Mouse (Mus musculus): Measurements from ENCODE around the gene Specc1. TPM values are rescaled to one million over a fixed set of nuclear protein-coding genes. Genes with fewer than 3 reads are reported as not detected.

Specc1 gene
- total and polyA plus RNA-seq, 2 experiments from 2014 or later, result 12.8 to 25.0 TPM

GRCm38 (mm10) chr11:62130191-62130590 is 173.6 kb downstream of the Specc1 start:
- no peak for TF ChIP-seq CTCF (IDR thresholded peaks at IDR 0.05)
- Histone ChIP-seq H3K27ac (ENCODE audit: low read depth, low read length) (no peak overlapping the region), H3K4me2 (ENCODE audit: low read depth, low read length, poor library complexity, severe bottlenecking) (no peak overlapping the region), H3K4me3 (ENCODE audit: low read depth, low read length) (no peak overlapping the region), H3K4me1 (ENCODE audit: insufficient read depth, low read length) (no peaks in the 10 kb centered on the region), H3K9me3 (ENCODE audit: low read length) (no peaks in the 10 kb centered on the region), H3K36me3 (ENCODE audit: insufficient read depth, low read length) (peaks cover 3% of the 10 kb centered on the region; the same call in 1 of the 2 replicates), H3K27me3 (ENCODE audit: insufficient read depth, low read length) (no peaks in the 10 kb centered on the region), H3K9ac (replicated peaks; ENCODE audit: low read length, poor library complexity, severe bottlenecking) (no peak overlapping the region)
- 18% methylated on average over 3 of the region's 3 CpGs for WGBS
- DNase-seq (ENCODE audit: low spot score) (no peak), ATAC-seq (ENCODE audit: low FRiP score) (no peak)

GRCm38 (mm10) chr11:62130685-62131295 is 174.2 kb downstream of the Specc1 start:
- Histone ChIP-seq H3K4me2 (ENCODE audit: low read depth, low read length, poor library complexity, severe bottlenecking) (no peak overlapping the region), H3K9me3 (ENCODE audit: low read length) (no peaks in the 10 kb centered on the region), H3K27me3 (ENCODE audit: insufficient read depth, low read length) (no peaks in the 10 kb centered on the region), H3K4me1 (ENCODE audit: insufficient read depth, low read length) (no peaks in the 10 kb centered on the region), H3K9ac (replicated peaks; ENCODE audit: low read length, poor library complexity, severe bottlenecking) (no peak overlapping the region), H3K36me3 (ENCODE audit: insufficient read depth, low read length) (peaks cover 3% of the 10 kb centered on the region; the same call in 1 of the 2 replicates), H3K27ac (ENCODE audit: low read depth, low read length) (no peak overlapping the region), H3K4me3 (ENCODE audit: low read depth, low read length) (no peak overlapping the region)
- no peak for TF ChIP-seq CTCF (IDR thresholded peaks at IDR 0.05)
- WGBS, result 21% methylated on average over 2 of the region's 2 CpGs
- DNase-seq (ENCODE audit: low spot score), result no peak
- ATAC-seq (ENCODE audit: low FRiP score), result no peak

DNA sequence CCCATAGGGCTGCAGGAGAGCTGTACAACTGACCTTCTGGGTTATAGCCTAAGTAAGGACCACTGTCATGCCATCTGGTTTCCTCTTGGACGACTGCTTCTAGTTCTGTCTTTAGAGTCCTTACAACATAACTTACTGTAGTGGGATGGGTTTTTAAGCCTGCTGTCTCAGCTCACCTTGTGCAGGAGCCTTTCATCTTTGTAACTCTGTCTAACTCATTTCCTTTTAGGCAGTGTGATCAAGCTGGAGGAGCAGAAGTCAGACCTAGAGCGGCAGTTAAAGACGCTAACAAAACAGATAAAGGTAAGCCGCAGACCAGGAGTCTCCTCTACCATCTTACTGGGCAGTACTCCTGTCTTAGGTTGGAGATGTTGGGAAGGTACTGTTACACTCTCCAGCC is 175.0 kb downstream of the Specc1 start:
- H3K27me3 ChIP-seq (ENCODE audit: insufficient read depth, low read length), result no peaks in the 10 kb centered on the region
- no peak for TF ChIP-seq CTCF (IDR thresholded peaks at IDR 0.05)
- H3K9ac ChIP-seq (replicated peaks; ENCODE audit: low read length, poor library complexity, severe bottlenecking), result no peak overlapping the region
- DNase-seq (ENCODE audit: low spot score) (no peak), ATAC-seq (ENCODE audit: low FRiP score) (no peak)
- no peaks in the 10 kb centered on the region for H3K4me1 ChIP-seq (ENCODE audit: insufficient read depth, low read length)
- H3K27ac ChIP-seq (ENCODE audit: low read depth, low read length), result no peak overlapping the region
- no peak overlapping the region for H3K4me2 ChIP-seq (ENCODE audit: low read depth, low read length, poor library complexity, severe bottlenecking)
- no peaks in the 10 kb centered on the region for H3K9me3 ChIP-seq (ENCODE audit: low read length)
- no peak overlapping the region for H3K4me3 ChIP-seq (ENCODE audit: low read depth, low read length)
- H3K36me3 ChIP-seq (ENCODE audit: insufficient read depth, low read length), result peaks cover 3% of the 10 kb centered on the region; the same call in 1 of the 2 replicates
- 88% methylated on average over 4 of the region's 4 CpGs for WGBS

- no peak overlapping the region for H3K9ac ChIP-seq (replicated peaks; ENCODE audit: low read length, poor library complexity, severe bottlenecking)
- no peaks in the 10 kb centered on the region for H3K4me1 ChIP-seq (ENCODE audit: insufficient read depth, low read length)
- H3K4me3 ChIP-seq (ENCODE audit: low read depth, low read length), result no peak overlapping the region
- H3K36me3 ChIP-seq (ENCODE audit: insufficient read depth, low read length), result peaks cover 3% of the 10 kb centered on the region; the same call in 1 of the 2 replicates
- no peak overlapping the region for H3K4me2 ChIP-seq (ENCODE audit: low read depth, low read length, poor library complexity, severe bottlenecking)
- H3K9me3 ChIP-seq (ENCODE audit: low read length), result no peaks in the 10 kb centered on the region
- TF ChIP-seq CTCF (IDR thresholded peaks at IDR 0.05), result no peak
- WGBS, result 96% methylated on average over 2 of the region's 2 CpGs
- ATAC-seq (ENCODE audit: low FRiP score) (no peak), DNase-seq (ENCODE audit: low spot score) (no peak)
- no peak overlapping the region for H3K27ac ChIP-seq (ENCODE audit: low read depth, low read length)
- H3K27me3 ChIP-seq (ENCODE audit: insufficient read depth, low read length), result no peaks in the 10 kb centered on the region
Observed at GRCm38 (mm10) chr11:62134191-62134590, 177.6 kb downstream of the Specc1 start.

GRCm38 (mm10) chr11:62145216-62146110 is 188.9 kb downstream of the Specc1 start:
- Histone ChIP-seq H3K27me3 (ENCODE audit: insufficient read depth, low read length) (no peaks in the 10 kb centered on the region), H3K9me3 (ENCODE audit: low read length) (no peaks in the 10 kb centered on the region), H3K4me3 (ENCODE audit: low read depth, low read length) (no peak overlapping the region), H3K27ac (ENCODE audit: low read depth, low read length) (no peak overlapping the region), H3K4me1 (ENCODE audit: insufficient read depth, low read length) (no peaks in the 10 kb centered on the region), H3K36me3 (ENCODE audit: insufficient read depth, low read length) (peaks cover 3% of the 10 kb centered on the region), H3K4me2 (ENCODE audit: low read depth, low read length, poor library complexity, severe bottlenecking) (no peak overlapping the region), H3K9ac (replicated peaks; ENCODE audit: low read length, poor library complexity, severe bottlenecking) (no peak overlapping the region)
- DNase-seq (ENCODE audit: low spot score) (no peak), ATAC-seq (ENCODE audit: low FRiP score) (no peak)
- WGBS, result 84% methylated on average over 7 of the region's 7 CpGs
- TF ChIP-seq CTCF (IDR thresholded peaks at IDR 0.05), result no peak

DNA sequence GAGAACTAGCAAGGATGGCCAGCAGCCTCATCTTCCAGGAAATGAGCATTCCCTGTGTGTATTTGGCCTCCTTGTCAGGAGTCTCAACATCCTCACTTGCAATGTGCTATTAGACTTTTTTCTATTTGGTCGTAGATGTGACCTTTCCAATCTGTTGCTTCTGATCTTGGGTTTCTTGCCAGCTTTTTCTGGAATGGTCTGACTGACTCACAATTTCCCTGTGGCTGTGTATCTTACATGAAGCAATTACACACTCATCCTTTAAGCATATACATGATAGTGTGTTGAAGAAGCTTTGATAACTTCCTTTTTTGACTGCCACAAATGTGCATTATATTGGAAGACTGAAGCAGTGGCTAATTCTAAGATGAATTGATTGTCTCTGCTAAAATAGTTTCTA is 190.1 kb downstream of the Specc1 start:
- TF ChIP-seq CTCF (IDR thresholded peaks at IDR 0.05), result no peak
- Histone ChIP-seq H3K4me2 (ENCODE audit: low read depth, low read length, poor library complexity, severe bottlenecking) (no peak overlapping the region), H3K4me1 (ENCODE audit: insufficient read depth, low read length) (no peaks in the 10 kb centered on the region), H3K27me3 (ENCODE audit: insufficient read depth, low read length) (no peaks in the 10 kb centered on the region), H3K4me3 (ENCODE audit: low read depth, low read length) (no peak overlapping the region), H3K9ac (replicated peaks; ENCODE audit: low read length, poor library complexity, severe bottlenecking) (no peak overlapping the region), H3K36me3 (ENCODE audit: insufficient read depth, low read length) (peaks cover 3% of the 10 kb centered on the region), H3K27ac (ENCODE audit: low read depth, low read length) (no peak overlapping the region), H3K9me3 (ENCODE audit: low read length) (no peaks in the 10 kb centered on the region)
- ATAC-seq (ENCODE audit: low FRiP score) (no peak), DNase-seq (ENCODE audit: low spot score) (no peak)
- WGBS, result 90% methylated on average over 1 of the region's 1 CpGs
